Mouse (Mus musculus): ENCODE measurements around the gene Lrrc42. TPM values are rescaled to one million over a fixed set of nuclear protein-coding genes. Genes with fewer than 3 reads are reported as not detected.

The Lrrc42 gene
- polyA plus RNA-seq (2012; rRNA removed; ENCODE audit: low replicate concordance): 9.7 and 23.8 TPM in 2 replicates

GRCm38 (mm10) chr4:107253125-107254091 lies at the start of gene Lrrc42, which contains the start of gene Hspb11:
Gene Lrrc42 (minus strand): TSS chr4:107253532.
Gene Hspb11 (plus strand): TSS chr4:107253593.

DNA sequence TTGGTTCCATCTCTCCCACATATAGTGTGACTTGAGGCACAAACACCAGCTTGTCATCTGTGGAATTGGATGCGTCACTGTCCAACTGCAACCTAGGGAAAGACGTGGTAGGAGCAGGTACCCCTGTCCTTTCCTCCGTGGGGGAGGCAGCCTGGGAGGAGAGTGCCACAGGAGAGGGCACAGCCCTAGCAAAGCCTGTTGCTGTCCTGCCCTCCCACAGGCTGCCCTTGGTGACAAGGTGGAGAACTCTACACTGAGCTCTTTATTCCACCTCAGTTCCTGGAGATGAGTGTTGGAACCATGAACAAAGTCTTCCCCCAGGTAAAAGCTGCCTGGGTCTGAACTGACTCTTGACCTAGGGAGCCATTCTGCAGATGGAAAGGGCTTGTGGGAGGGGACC lies 44.5 kb downstream of the Lrrc42 start, which contains the start of gene Ldlrad1:
TSS of gene Ldlrad1 (plus strand) at position 301 of the 400 bp plus-strand sequence.

Other genes with a start within 250 kb of the Lrrc42 start
- 95.8 and 97.0 TPM in 2 replicates for gene Mrpl37, start 186.7 kb downstream of the Lrrc42 start, polyA plus RNA-seq (2012; rRNA removed; ENCODE audit: low replicate concordance)
- gene Cyb5rl, start 186.5 kb downstream of the Lrrc42 start, polyA plus RNA-seq (2012; rRNA removed; ENCODE audit: low replicate concordance): 15.4 and 16.7 TPM in 2 replicates
- gene Cdcp2, start 156.6 kb downstream of the Lrrc42 start, polyA plus RNA-seq (2012; rRNA removed; ENCODE audit: low replicate concordance): 0.23 TPM in 1 of 2 replicates, not detected in the other
- 289 and 327 TPM in 2 replicates for gene Tmem59, start 75.1 kb downstream of the Lrrc42 start, polyA plus RNA-seq (2012; rRNA removed; ENCODE audit: low replicate concordance)
- gene Tceanc2, start 74.4 kb downstream of the Lrrc42 start, polyA plus RNA-seq (2012; rRNA removed; ENCODE audit: low replicate concordance): 7.2 and 10.3 TPM in 2 replicates
- 0.14 and 0.57 TPM in 2 replicates for gene Ldlrad1, start 44.4 kb downstream of the Lrrc42 start, polyA plus RNA-seq (2012; rRNA removed; ENCODE audit: low replicate concordance)
- gene Hspb11, start 61 bp upstream of the Lrrc42 start, polyA plus RNA-seq (2012; rRNA removed; ENCODE audit: low replicate concordance): 4.3 and 5.1 TPM in 2 replicates
- 1.9 TPM in 1 of 2 replicates, not detected in the other for gene Dio1, start 53.6 kb upstream of the Lrrc42 start, polyA plus RNA-seq (2012; rRNA removed; ENCODE audit: low replicate concordance)
- 54.9 and 64.7 TPM in 2 replicates for gene Yipf1, start 60.8 kb upstream of the Lrrc42 start, polyA plus RNA-seq (2012; rRNA removed; ENCODE audit: low replicate concordance)
- gene Ndc1, start 114.3 kb upstream of the Lrrc42 start, polyA plus RNA-seq (2012; rRNA removed; ENCODE audit: low replicate concordance): 28.2 and 29.9 TPM in 2 replicates
- gene Glis1, start 181.1 kb upstream of the Lrrc42 start, polyA plus RNA-seq (2012; rRNA removed; ENCODE audit: low replicate concordance): 0.44 and 1.5 TPM in 2 replicates